Mouse (Mus musculus) frontal cortex, postnatal 25 days (tissue): ENCODE data around the gene Gm27027.

Experiments used
- DNase-seq, 2 experiments: peaks; one replicate each; pipeline ENCODE4 v3.0.0; 2022; ENCODE audit warnings: low spot score in 2 of 2

The Gm27027 gene

GRCm38 (mm10) chr2:93928866-93929265 is 67.3 kb downstream of the Gm27027 start:
- no peak for DNase-seq

GRCm38 (mm10) chr2:93927701-93928437 is 68.3 kb downstream of the Gm27027 start:
- no peak for DNase-seq

DNA sequence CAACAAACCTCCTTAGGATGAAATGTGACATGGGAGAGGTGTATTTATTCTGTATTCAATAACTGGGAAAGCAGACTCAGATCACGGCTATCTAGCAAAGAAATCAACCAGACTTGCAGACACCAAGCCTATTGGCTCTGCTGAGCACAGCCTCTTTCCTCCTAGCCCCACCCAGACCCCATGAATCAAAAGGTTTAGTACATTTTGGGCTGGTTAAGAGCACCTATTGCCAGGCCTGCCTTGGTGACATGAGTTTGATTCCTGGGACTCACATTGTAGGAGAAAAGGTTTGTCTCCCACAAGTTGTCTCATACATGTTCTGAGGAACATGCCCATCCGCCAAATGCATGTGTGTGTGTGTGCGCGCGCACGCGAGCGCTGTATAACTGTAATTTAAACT is 70.0 kb downstream of the Gm27027 start:
- DNase-seq: no peak

GRCm38 (mm10) chr2:93919093-93919492 is 77.1 kb downstream of the Gm27027 start:
- no peak for DNase-seq

- no peak for DNase-seq
Observed at GRCm38 (mm10) chr2:93913552-93913951, 82.6 kb downstream of the Gm27027 start.

- no peak for DNase-seq
Observed at GRCm38 (mm10) chr2:93911942-93912341, 84.2 kb downstream of the Gm27027 start.

GRCm38 (mm10) chr2:93909716-93910115 is 86.4 kb downstream of the Gm27027 start:
- DNase-seq: no peak

DNA sequence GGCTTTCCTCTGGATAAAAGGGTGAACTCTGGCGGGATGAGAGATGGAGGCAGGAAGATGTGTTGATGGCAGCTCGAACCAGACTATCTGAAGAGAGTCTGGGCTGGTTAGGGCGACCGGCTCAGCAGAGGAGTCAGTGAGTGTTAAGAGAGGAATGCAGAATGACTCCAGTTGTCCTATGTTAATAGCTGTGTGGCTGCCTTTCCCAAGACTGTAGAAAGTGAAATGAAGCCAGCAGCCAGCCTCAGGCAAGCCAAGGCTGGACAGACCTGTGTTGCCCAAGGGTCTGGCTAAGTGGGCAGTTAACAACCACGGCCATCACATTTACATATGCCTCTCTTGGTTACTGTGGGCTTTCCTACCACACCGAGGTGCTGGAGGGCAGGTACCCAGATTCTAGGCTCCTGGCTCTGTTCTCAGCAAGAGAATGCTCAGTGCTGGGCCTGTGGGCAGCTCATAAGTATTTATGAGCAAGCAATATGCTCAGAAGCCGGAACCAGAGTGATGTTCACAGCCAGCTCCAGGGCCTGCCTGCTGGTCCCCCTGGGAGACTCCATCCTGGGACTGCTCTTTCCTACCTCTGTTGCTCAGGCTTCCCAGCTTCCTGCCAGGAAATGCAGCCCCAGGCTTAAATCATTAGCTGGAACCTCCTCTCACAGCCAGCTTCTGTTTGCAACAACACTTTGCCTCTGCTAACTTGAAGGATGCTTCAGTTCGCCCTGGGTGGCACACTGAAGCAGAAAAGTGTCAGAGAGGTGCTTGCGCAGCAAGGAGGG is 88.4 kb downstream of the Gm27027 start:
- no peak for DNase-seq
